Mouse (Mus musculus) liver, postnatal 0 days (tissue): ENCODE measurements around the gene Cacnb3.

Source experiments
- CTCF ChIP-seq: sonication (generic); IDR thresholded peaks from 2 replicates; pipeline ENCODE4 v1.5.1; 2016; ENCODE audit warnings: antibody characterized with exemption, low read depth
- EP300 ChIP-seq: IDR thresholded peaks from 2 replicates; pipeline ENCODE4 v1.6.1; 2016; ENCODE audit warnings: antibody characterized with exemption, low read depth, mild to moderate bottlenecking

DNA sequence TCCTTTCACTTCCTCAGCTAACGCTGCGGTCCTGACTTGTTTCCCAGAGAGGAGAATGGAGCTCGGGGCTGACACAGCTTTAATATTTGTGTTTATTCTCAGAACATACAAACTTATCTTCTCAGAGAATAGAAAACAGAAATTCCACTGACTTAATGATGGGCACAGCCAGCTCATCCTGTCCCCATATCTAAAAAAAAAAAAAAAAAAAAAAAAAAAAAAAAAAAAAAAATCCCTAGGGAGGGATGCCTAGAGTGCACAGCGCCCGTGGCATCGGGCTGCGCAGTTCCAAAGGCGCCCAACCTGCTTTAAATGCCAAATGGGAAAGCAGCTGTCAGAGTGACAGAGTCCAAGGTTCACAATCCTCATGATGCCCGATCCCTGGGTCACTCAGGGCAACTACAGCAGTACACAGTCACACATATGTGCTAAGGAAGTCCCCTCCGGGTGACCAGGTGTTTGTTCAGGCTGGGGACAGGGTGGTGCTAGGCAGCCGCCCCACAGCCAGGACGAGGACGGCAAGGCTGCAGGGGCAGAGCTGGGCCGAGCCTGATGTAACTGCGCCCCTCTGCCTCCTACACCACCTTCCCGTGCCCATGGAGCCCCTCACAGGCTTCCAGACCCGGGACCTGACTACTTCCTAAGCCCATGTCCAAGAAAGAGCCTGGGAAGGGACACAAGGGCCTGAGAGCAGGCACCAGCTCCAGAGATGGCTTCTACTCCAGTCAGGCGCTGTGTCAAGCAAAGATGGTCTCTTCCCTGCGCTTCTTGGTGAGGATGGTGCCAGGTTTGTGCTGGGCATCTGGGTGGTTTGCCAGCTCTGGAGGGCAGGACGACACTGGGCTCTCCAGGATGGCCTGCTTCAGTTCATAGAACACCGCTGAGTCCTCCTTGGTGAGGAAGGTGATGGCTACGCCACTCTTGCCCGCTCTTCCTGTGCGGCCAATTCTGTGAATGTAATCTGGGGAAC lies 14.7 kb downstream of the Cacnb3 start:
- TF ChIP-seq CTCF, result no peak
- TF ChIP-seq EP300, result no peak
